Mouse (Mus musculus) C2C12 (cell line): ENCODE measurements around the gene Me1.

ENCODE experiments used
- CEBPB ChIP-seq: IDR thresholded peaks from one replicate; pipeline ENCODE4 v1.6.1; 2011; ENCODE audit warnings: low read depth, mild to moderate bottlenecking, control low read depth, moderate library complexity
- CTCF ChIP-seq: IDR thresholded peaks from one replicate; pipeline ENCODE4 v1.5.1; 2011; ENCODE audit not compliant: control insufficient read depth, insufficient read depth, insufficient read length
- MAX ChIP-seq: IDR thresholded peaks from one replicate; pipeline ENCODE4 v1.6.1; 2011; ENCODE audit warnings: mild to moderate bottlenecking, control low read depth

GRCm38 (mm10) chr9:86736991-86737390 lies 41.2 kb upstream of the Me1 start:
- TF ChIP-seq CTCF (no peak), MAX (no peak), CEBPB (no peak)
